Mouse (Mus musculus) liver, embryonic 16.5 days (tissue): ENCODE results near the gene Ass1. TPM values are rescaled to one million over a fixed set of nuclear protein-coding genes. Genes with fewer than 3 reads are reported as not detected.

Experiments
- ATAC-seq: fragments of 200-750 bp; cut with Nextera tagmentation; 2 replicates; pipeline ENCODE4 v1.8.0; 2017; ENCODE audit warnings: low read depth, mild to moderate bottlenecking, moderate number of reproducible peaks, moderate library complexity
- H3K27ac ChIP-seq: fragments of 300-500 bp; sonication (generic); 2 replicates; pipeline ENCODE4 v1.5.1; 2014; ENCODE audit warnings: mild to moderate bottlenecking, low read length
- H3K27me3 ChIP-seq: fragments of 300-500 bp; sonication (generic); 2 replicates; pipeline ENCODE4 v1.6.1; 2014; ENCODE audit warnings: low read depth, low read length, mixed read lengths; ENCODE audit not compliant: control insufficient read depth, insufficient read depth
- H3K36me3 ChIP-seq: fragments of 300-500 bp; sonication (generic); 2 replicates; pipeline ENCODE4 v1.6.1; 2014; ENCODE audit warnings: mild to moderate bottlenecking; ENCODE audit not compliant: control insufficient read depth, insufficient read depth
- H3K4me1 ChIP-seq: fragments of 300-500 bp; sonication (generic); 2 replicates; pipeline ENCODE4 v1.6.1; 2014; ENCODE audit warnings: low read depth, low read length, mixed read lengths; ENCODE audit not compliant: control insufficient read depth
- H3K4me2 ChIP-seq: fragments of 300-500 bp; sonication (generic); 2 replicates; pipeline ENCODE4 v1.6.1; 2014; ENCODE audit warnings: low read depth, low read length, mixed read lengths
- H3K4me3 ChIP-seq: fragments of 300-500 bp; sonication (generic); 2 replicates; pipeline ENCODE4 v1.5.1; 2014; ENCODE audit warnings: low read depth, mild to moderate bottlenecking, low read length
- H3K9ac ChIP-seq: fragments of 300-500 bp; sonication (generic); 2 replicates; pipeline ENCODE4 v1.6.1; 2014; ENCODE audit warnings: low read depth, low read length
- H3K9me3 ChIP-seq: fragments of 300-500 bp; sonication (generic); replicated peaks from 2 replicates; pipeline ENCODE4 v1.6.1; 2016; ENCODE audit warnings: low read length; ENCODE audit not compliant: control insufficient read depth
- whole genome bisulfite sequencing: fragments of 180-500 bp; shearing (Covaris S2); extraction: QIAGEN DNeasy Blood & Tissue Kit; methylation state at CpG from one replicate; pipeline ENCODE4 v1.1.7; 2014; ENCODE audit not compliant: insufficient replicate concordance; 5-methylcytosine and 5-hydroxymethylcytosine counted together
- polyA plus RNA-seq: library from polyadenylated mRNA; unstranded; fragments of >200 nt; fragmentation: Nextera tagmentation; extraction: Ambion mirVana; gene quantifications from 2 replicates; pipeline ENCODE4 v1.2.1, GENCODE M21; 2015

Gene Ass1
- polyA plus RNA-seq, 1 experiment from 2014 or later: 480 TPM

GRCm38 (mm10) chr2:31490556-31490955 is 20.5 kb downstream of the Ass1 start:
- ATAC-seq: no peak

GRCm38 (mm10) chr2:31492308-31492707 is 22.3 kb downstream of the Ass1 start:
- H3K36me3 ChIP-seq: no peaks in the 10 kb centered on the region; the same call in 1 of the 2 replicates
- H3K4me3 ChIP-seq: no peak overlapping the region
- no peaks in the 10 kb centered on the region for H3K4me1 ChIP-seq
- no peaks in the 10 kb centered on the region for H3K9me3 ChIP-seq
- no peak overlapping the region for H3K9ac ChIP-seq
- H3K27me3 ChIP-seq: no peaks in the 10 kb centered on the region
- no peak overlapping the region for H3K4me2 ChIP-seq
- ATAC-seq: no peak
- H3K27ac ChIP-seq: no peak overlapping the region
- 76% methylated on average over 8 of the region's 8 CpGs for WGBS

More at GRCm38 (mm10) chr2:31490556-31490955, 20.5 kb downstream of the Ass1 start:
- Histone ChIP-seq H3K4me1 (no peaks in the 10 kb centered on the region), H3K27me3 (no peaks in the 10 kb centered on the region), H3K9me3 (no peaks in the 10 kb centered on the region), H3K27ac (no peak overlapping the region), H3K9ac (no peak overlapping the region), H3K4me3 (no peak overlapping the region), H3K36me3 (no peaks in the 10 kb centered on the region; the same call in none of the 2 replicates), H3K4me2 (no peak overlapping the region)
- 42% methylated on average over 2 of the region's 2 CpGs for WGBS

- ATAC-seq: no peak
- H3K9ac ChIP-seq: no peak overlapping the region
- no peaks in the 10 kb centered on the region for H3K27me3 ChIP-seq
- no peaks in the 10 kb centered on the region for H3K9me3 ChIP-seq
- H3K36me3 ChIP-seq: no peaks in the 10 kb centered on the region; the same call in 1 of the 2 replicates
- H3K4me3 ChIP-seq: no peak overlapping the region
- H3K4me2 ChIP-seq: no peak overlapping the region
- H3K27ac ChIP-seq: no peak overlapping the region
- no peaks in the 10 kb centered on the region for H3K4me1 ChIP-seq
- 77% methylated on average over 11 of the region's 11 CpGs for WGBS
Observed at GRCm38 (mm10) chr2:31493243-31493642, 23.2 kb downstream of the Ass1 start.

- Histone ChIP-seq H3K27me3 (no peaks in the 10 kb centered on the region), H3K9me3 (no peaks in the 10 kb centered on the region), H3K4me1 (no peaks in the 10 kb centered on the region), H3K27ac (no peak overlapping the region), H3K4me3 (no peak overlapping the region), H3K4me2 (no peak overlapping the region), H3K9ac (no peak overlapping the region), H3K36me3 (peaks cover 2% of the 10 kb centered on the region; the same call in 1 of the 2 replicates)
- WGBS: 74% methylated on average over 5 of the region's 5 CpGs
- no peak for ATAC-seq
Observed at GRCm38 (mm10) chr2:31494315-31494714, 24.3 kb downstream of the Ass1 start.

- no peak for ATAC-seq
- H3K4me2 ChIP-seq: no peak overlapping the region
- no peak overlapping the region for H3K27ac ChIP-seq
- peaks cover 2% of the 10 kb centered on the region; the same call in 1 of the 2 replicates for H3K36me3 ChIP-seq
- H3K4me1 ChIP-seq: no peaks in the 10 kb centered on the region
- WGBS: 61% methylated on average over 13 of the region's 13 CpGs
- no peaks in the 10 kb centered on the region for H3K27me3 ChIP-seq
- no peak overlapping the region for H3K4me3 ChIP-seq
- no peak overlapping the region for H3K9ac ChIP-seq
- H3K9me3 ChIP-seq: no peaks in the 10 kb centered on the region
Observed at GRCm38 (mm10) chr2:31495046-31495476, 25.1 kb downstream of the Ass1 start.

GRCm38 (mm10) chr2:31496141-31496540 is 26.1 kb downstream of the Ass1 start:
- Histone ChIP-seq H3K9me3 (no peaks in the 10 kb centered on the region), H3K4me1 (no peaks in the 10 kb centered on the region), H3K27ac (no peak overlapping the region), H3K9ac (no peak overlapping the region), H3K4me2 (no peak overlapping the region), H3K4me3 (no peak overlapping the region), H3K27me3 (no peaks in the 10 kb centered on the region), H3K36me3 (peaks cover 2% of the 10 kb centered on the region; the same call in 1 of the 2 replicates)
- no peak for ATAC-seq
- WGBS: 19% methylated on average over 1 of the region's 1 CpGs

GRCm38 (mm10) chr2:31497113-31497512 is 27.1 kb downstream of the Ass1 start:
- 65% methylated on average over 6 of the region's 7 CpGs for WGBS
- ATAC-seq: no peak
- Histone ChIP-seq H3K4me2 (no peak overlapping the region), H3K9me3 (no peaks in the 10 kb centered on the region), H3K4me3 (no peak overlapping the region), H3K27ac (no peak overlapping the region), H3K36me3 (peaks cover 2% of the 10 kb centered on the region; the same call in 1 of the 2 replicates), H3K27me3 (no peaks in the 10 kb centered on the region), H3K4me1 (no peaks in the 10 kb centered on the region), H3K9ac (no peak overlapping the region)

GRCm38 (mm10) chr2:31497635-31498034 is 27.6 kb downstream of the Ass1 start:
- Histone ChIP-seq H3K36me3 (peaks cover 5% of the 10 kb centered on the region), H3K9ac (no peak overlapping the region), H3K4me1 (no peaks in the 10 kb centered on the region), H3K9me3 (no peaks in the 10 kb centered on the region), H3K27ac (no peak overlapping the region), H3K27me3 (no peaks in the 10 kb centered on the region), H3K4me3 (no peak overlapping the region), H3K4me2 (no peak overlapping the region)
- 80% methylated on average over 19 of the region's 19 CpGs for WGBS
- no peak for ATAC-seq

GRCm38 (mm10) chr2:31499327-31500291 is 29.6 kb downstream of the Ass1 start:
- Histone ChIP-seq H3K27ac (no peak overlapping the region), H3K9ac (no peak overlapping the region), H3K4me2 (no peak overlapping the region), H3K27me3 (no peaks in the 10 kb centered on the region), H3K9me3 (no peaks in the 10 kb centered on the region), H3K36me3 (peaks cover 5% of the 10 kb centered on the region), H3K4me3 (no peak overlapping the region), H3K4me1 (no peaks in the 10 kb centered on the region)
- 67% methylated on average over 21 of the region's 21 CpGs for WGBS
- no peak for ATAC-seq
